Mouse (Mus musculus): ENCODE measurements around the gene Wdr83os. TPM values are rescaled to one million over a fixed set of nuclear protein-coding genes. Genes with fewer than 3 reads are reported as not detected.

Wdr83os gene
- total RNA-seq (2021) = 10 to 100 TPM; 48.2 to 54.8 TPM

GRCm38 (mm10) chr8:85080532-85081215 lies at the start of gene Wdr83os:
Gene Wdr83os, plus strand, starts transcription at chr8:85080740.
- DNase-seq (ENCODE audit: low spot score in 2 of 2) = peak; percentile 50 to 60
- intact Hi-C loops (cut with DNase I) = loop anchor here (5.0 kb wide), 1 partner anchor 37 kb away; no protein-coding TSS in a partner anchor

GRCm38 (mm10) chr8:85032622-85033311 lies 47.8 kb upstream of the Wdr83os start:
- intact Hi-C loops (cut with DNase I) = no loop called here

DNA sequence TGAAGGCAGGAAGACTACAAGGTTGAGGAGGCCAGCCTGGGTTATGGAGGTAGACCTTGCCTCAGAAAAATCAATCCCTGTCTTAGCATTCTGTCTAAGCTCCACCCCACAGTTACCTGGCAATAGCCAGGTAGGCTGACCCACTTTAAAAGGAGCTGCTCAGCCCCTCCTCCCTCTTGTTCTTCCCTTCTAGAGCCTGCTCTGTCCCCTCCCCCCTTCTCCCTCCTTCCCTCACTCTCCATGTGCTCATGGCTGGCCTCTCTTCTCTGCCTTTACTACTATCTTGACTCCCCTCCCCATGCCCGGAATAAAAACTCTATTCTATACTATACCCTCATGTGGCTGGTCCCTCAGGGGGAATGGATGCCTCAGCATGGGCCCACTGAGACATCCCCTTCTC lies 46.7 kb upstream of the Wdr83os start:
- intact Hi-C loops (cut with DNase I) = no loop called here

More at GRCm38 (mm10) chr8:85032622-85033311, 47.8 kb upstream of the Wdr83os start:
- no peak for DNase-seq (ENCODE audit: low spot score in 2 of 2)

DNA sequence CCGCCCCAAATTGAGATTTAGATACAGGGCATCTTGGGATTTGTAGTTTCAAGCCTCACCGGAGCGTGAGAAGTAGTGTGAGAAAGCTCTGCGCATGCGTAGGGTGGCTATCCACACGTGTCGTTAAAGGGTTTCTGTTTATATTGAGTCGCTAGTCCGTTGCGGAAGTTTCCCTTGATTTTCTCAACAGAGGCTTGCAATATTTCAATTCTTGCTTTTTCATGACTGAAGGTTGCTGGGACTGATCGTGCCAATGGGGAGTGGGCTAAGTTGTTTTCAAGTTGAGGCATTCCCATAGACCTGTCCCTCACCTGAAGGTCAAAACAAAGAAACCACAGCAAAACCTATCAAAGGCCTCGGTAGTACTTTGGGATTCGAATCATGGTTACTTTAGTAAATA lies 45.8 kb upstream of the Wdr83os start:
- intact Hi-C loops (cut with DNase I) = loop anchor here (5.0 kb wide), 1 partner anchor 38 kb away; the partner anchor contains the start of gene Dhps
- DNase-seq (ENCODE audit: low spot score in 2 of 2) = peak; percentile 53 to 63

More for the DNA sequence above, 46.7 kb upstream of the Wdr83os start:
- no peak for DNase-seq (ENCODE audit: low spot score in 2 of 2)

GRCm38 (mm10) chr8:85035165-85035727 lies 45.3 kb upstream of the Wdr83os start:
- intact Hi-C loops (cut with DNase I) = loop anchor here (5.0 kb wide), 1 partner anchor 37 kb away; the partner anchor contains the start of gene Dhps
- DNase-seq (ENCODE audit: low spot score in 2 of 2) = no peak

GRCm38 (mm10) chr8:85035728-85036310 lies 44.7 kb upstream of the Wdr83os start:
- no peak for DNase-seq (ENCODE audit: low spot score in 2 of 2)
- intact Hi-C loops (cut with DNase I) = loop anchor here (5.0 kb wide), 1 partner anchor 36 kb away; the partner anchor contains the start of gene Dhps

- intact Hi-C loops (cut with DNase I) = loop anchor here (5.0 kb wide), 1 partner anchor 36 kb away; the partner anchor contains the start of gene Dhps
- DNase-seq (ENCODE audit: low spot score in 2 of 2) = no peak
Measured at GRCm38 (mm10) chr8:85036381-85036717, 44.2 kb upstream of the Wdr83os start.

- intact Hi-C loops (cut with DNase I) = loop anchor here (5.0 kb wide), 1 partner anchor 35 kb away; the partner anchor contains the start of gene Dhps
- DNase-seq (ENCODE audit: low spot score in 2 of 2) = peak; percentile 90 to 92
Measured at GRCm38 (mm10) chr8:85036718-85037365, 43.7 kb upstream of the Wdr83os start, which contains the start of gene Tnpo2. Gene Tnpo2, plus strand, starts transcription at chr8:85036915.

GRCm38 (mm10) chr8:85037366-85037680 lies 43.2 kb upstream of the Wdr83os start:
- intact Hi-C loops (cut with DNase I) = loop anchor here (5.0 kb wide), 1 partner anchor 35 kb away; the partner anchor contains the start of gene Dhps
- DNase-seq (ENCODE audit: low spot score in 2 of 2) = no peak

DNA sequence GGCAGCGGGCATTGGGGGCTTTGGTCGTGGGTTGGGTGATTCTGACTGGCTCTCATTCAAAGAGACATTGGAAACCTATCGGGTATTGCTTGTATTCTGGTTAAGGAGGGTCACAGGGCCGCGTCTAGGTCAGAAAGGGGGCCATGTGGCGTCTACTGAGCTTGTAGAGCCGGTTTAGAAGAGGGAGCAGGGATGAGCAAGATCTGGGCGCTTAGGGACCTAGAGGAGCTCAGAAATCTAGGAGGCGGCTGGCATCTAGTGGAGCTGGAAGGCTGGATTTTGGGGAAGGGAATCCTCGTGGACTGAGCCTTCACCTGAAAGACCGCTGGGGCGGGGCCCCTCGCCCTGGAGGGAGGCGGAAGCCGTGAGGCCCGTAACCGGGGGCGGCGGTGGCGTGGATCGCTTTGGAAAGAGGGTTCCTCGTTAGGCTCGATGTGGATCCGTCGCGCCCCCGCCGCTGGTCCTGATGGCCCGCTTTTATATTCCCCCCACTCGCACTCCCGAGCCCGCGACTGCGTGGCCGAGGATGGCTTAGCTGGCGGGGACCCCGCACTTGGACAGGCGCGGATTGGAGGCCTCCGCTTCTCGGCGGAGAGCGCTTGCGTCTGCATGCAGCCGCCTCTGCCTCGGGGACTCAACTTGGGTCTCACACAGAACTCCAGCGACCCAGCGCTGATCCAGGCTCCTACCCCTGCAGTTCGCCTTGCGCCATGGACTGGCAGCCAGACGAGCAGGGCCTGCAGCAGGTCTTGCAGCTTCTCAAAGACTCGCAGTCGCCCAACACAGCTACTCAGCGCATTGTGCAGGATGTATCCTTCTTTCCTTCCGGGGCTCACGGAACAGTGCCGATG lies 42.6 kb upstream of the Wdr83os start:
- intact Hi-C loops (cut with DNase I) = loop anchor here (5.0 kb wide), 1 partner anchor 34 kb away; the partner anchor contains the start of gene Dhps
- DNase-seq (ENCODE audit: low spot score in 2 of 2) = peak; percentile 54 to 80

DNA sequence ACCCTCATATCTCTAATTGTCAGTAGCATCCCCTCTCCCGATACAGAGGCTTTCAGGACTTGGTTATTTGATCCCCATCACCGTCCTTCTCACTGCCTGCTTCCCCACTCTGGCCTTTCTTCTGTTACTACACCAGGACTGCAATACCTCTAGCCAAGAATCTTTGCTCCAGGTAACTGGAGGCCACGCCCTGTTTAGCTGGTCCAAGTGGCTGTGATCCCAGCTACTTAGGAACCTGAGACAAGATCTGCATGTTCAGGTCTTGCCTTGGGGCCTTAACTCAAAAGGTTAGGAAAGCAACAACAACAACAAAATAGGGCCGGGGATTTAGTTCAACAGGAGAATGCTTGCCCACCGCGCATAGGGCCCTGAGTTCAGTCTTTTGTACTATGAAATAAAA lies 36.9 kb upstream of the Wdr83os start:
- intact Hi-C loops (cut with DNase I) = no loop called here
- DNase-seq (ENCODE audit: low spot score in 2 of 2) = no peak

GRCm38 (mm10) chr8:85057367-85057766 lies 23.2 kb upstream of the Wdr83os start:
- intact Hi-C loops (cut with DNase I) = no loop called here
- DNase-seq (ENCODE audit: low spot score in 2 of 2) = no peak

GRCm38 (mm10) chr8:85059879-85060616 lies 20.5 kb upstream of the Wdr83os start, which contains the start of gene Fbxw9:
Gene Fbxw9, plus strand, starts transcription at chr8:85060055.
- DNase-seq (ENCODE audit: low spot score in 2 of 2) = peak; percentile 88 to 91
- intact Hi-C loops (cut with DNase I) = no loop called here

DNA sequence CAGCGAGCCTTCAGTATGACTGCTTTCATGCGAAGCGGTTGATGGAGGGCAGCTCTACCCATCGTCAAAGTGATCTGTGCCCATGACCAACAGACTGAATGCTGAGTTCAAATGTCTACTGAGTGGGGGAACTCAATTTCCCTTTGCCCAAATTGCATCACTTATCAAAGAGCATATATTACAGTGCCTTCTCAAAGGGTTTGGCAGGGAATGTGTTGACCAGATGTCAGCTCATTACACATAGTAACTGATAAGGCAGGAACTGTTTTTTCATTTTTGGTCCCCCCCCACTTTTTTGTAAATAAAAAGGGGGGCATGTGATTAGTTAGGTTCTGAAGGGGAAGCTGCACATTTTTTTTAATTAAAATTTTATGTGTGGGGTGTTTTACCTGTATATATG lies 17.9 kb upstream of the Wdr83os start:
- no peak for DNase-seq (ENCODE audit: low spot score in 2 of 2)
- intact Hi-C loops (cut with DNase I) = no loop called here

GRCm38 (mm10) chr8:85065213-85065612 lies 15.3 kb upstream of the Wdr83os start:
- intact Hi-C loops (cut with DNase I) = no loop called here
- DNase-seq (ENCODE audit: low spot score in 2 of 2) = no peak

DNA sequence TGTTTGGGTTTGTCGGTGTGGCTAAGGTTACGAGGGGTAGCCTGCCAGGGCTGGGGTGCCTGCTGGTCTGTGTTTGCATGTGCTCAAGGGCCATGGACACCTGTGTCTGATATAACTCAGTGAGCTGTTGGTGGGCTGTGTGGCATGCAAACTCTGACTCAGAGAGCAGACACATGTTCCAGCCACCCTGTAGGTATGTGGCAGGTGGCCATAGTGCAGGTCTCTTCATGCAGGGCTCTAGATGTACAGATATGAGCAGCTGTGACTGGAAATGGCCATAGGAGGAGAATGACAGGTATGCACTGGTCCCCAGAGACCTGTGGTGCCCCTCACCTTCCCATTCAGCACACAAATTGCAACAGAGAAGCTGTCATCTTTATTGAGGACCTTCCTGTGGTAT lies 13.4 kb upstream of the Wdr83os start:
- DNase-seq (ENCODE audit: low spot score in 2 of 2) = no peak
- intact Hi-C loops (cut with DNase I) = no loop called here

GRCm38 (mm10) chr8:85067982-85068381 lies 12.6 kb upstream of the Wdr83os start, which contains the start of gene Gm5741:
Gene Gm5741, minus strand, starts transcription at chr8:85067982.
- DNase-seq (ENCODE audit: low spot score in 2 of 2) = no peak
- intact Hi-C loops (cut with DNase I) = no loop called here

DNA sequence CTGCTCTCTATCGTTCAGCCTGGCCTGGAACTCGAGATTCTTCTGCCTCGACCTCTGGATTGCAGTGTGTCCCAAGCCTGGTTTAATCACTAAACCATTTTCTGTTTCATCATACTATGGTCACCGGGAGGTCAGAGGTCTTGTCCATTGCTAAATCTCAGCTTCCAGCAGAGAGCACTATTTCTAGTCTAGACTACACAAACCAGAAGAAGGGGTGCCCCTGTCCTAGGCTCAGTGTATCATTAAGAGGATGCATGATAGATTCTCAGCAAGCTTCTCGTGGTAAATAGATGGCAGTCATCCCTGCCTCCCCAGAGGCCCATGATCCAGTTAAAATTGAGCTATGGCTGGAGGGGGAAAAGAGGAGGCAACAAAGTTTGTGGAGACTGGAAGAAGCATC lies 9.5 kb upstream of the Wdr83os start:
- DNase-seq (ENCODE audit: low spot score in 2 of 2) = no peak
- intact Hi-C loops (cut with DNase I) = loop anchor here (5.0 to 10.0 kb wide), 2 partner anchors 34 to 224 kb away; partner anchors contain the start of genes Orc6, Tnpo2 and Vps35
